Mouse (Mus musculus): Measurements from ENCODE around the gene Gm20431.

The Gm20431 gene

DNA sequence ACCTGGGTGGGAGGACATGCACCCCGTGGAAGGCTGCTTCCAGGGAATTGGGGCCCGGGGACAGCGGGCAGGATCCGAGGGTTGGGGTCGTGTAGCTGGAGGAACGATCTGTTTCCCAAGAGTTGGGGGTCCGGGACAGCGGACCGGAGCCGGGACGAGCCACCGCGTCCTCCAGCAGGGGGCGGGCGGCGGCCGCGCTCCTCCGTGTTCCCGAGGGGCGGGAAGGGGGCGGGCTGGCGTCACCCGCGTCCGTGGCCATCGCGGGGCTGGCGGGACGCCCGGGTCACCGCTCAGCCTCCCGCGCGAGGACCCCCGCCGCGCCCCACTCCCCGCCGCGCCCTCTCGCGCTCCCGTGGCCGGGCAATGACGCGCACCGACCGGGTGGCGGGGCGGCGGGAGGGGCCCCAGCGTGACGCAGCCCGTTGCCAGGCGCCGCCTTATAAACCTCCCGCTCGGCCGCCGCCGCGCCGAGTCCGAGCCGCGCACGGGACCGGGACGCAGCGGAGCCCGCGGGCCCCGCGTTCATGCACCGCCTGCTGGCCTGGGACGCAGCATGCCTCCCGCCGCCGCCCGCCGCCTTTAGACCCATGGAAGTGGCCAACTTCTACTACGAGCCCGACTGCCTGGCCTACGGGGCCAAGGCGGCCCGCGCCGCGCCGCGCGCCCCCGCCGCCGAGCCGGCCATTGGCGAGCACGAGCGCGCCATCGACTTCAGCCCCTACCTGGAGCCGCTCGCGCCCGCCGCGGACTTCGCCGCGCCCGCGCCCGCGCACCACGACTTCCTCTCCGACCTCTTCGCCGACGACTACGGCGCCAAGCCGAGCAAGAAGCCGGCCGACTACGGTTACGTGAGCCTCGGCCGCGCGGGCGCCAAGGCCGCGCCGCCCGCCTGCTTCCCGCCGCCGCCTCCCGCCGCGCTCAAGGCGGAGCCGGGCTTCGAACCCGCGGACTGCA lies 27.5 kb upstream of the Gm20431 start, which contains the start of gene Cebpb:
TSS of gene Cebpb (plus strand) at position 418 of the 954 bp plus-strand sequence.
- peak; percentile 89 for DNase-seq (ENCODE audit: low spot score)

- no peak for DNase-seq (ENCODE audit: low spot score)
These were observed 26.8 kb upstream of the Gm20431 start for GRCm38 (mm10) chr2:167688126-167688497.

- no peak for DNase-seq (ENCODE audit: low spot score)
These were observed 26.4 kb upstream of the Gm20431 start for GRCm38 (mm10) chr2:167687651-167688101.

- no peak for DNase-seq (ENCODE audit: low spot score)
These were observed 25.9 kb upstream of the Gm20431 start for GRCm38 (mm10) chr2:167687250-167687586.

DNA sequence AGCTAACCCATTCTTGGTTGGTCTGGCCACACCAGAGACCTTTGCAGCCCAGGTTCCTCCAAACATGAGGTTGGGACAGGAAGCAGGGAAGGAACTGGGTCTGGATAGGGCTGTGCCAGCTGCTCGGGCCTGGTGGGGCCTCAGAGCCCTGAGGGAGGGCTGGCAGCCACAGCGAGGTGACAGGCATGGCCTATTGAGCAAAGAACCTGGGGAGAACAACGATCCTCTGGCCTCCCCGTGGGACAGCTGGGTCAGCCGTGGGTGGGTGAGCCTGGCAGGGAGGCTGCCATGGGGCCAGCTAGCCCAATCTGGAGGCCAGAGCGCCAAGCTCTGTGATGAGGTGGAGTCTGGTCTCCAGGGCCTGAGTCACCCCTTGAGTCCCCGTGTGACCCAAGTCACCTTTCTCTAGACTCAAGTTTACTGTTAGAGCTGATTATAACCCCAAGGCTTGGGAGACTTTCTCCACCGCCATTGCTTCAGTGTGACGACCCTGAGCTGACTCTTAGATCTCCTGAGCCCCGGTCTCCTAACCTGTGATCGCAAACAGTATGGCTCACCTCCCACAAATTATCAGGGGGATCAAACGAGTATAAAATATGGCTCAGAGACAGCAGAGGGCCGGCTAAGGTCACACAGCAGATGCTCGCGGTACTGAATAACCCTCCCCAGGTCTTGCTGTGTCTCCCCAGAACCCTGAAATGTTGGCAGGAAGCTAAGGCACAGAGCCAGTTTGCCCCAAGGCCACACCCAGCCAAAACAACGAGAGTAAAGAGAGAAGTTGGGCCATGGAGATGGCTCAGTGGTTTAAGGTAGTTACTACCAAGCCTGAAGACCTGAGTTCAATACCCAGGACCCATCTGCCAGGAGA lies 25.3 kb upstream of the Gm20431 start:
- DNase-seq (ENCODE audit: low spot score), result no peak

DNA sequence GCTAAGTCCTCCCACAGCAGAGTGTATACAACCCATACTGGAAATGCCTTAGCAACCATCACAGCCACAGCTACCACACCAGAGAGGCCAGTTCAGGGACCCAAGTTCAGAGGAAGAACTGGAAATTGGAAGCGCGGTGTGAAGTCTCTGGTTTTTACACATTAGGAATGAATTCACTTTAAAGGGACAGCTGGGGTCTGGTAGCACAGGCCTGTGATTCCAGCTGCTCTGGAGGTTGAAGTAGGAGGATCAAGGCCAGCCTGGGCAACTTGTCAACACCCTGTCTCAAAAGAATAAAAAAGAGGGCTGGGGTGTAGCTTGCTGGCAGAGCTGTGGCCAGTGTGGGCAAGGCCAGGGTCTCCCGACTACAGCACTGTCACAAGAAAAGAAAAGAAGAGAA lies 24.6 kb upstream of the Gm20431 start:
- DNase-seq (ENCODE audit: low spot score), result no peak

DNA sequence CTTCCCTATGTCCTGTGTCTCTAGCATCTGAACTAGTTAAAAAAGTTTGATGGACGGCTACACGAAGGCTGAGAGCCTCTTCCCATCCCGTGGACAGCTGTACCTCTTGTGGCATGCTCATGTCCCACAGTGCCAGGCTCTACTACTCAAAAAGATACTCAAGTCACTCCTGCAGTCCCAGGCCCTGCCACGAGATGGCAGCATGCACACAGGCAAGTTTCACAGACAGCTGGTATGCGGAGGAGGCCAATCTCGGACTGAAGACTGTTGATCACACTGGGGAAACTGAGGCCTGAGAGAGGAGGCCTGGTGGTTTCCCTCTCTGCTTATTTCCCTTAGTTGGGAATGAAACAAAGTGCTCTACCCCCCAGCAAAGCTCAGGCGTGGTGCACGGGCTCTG lies 23.8 kb upstream of the Gm20431 start:
- peak; percentile 98 for DNase-seq (ENCODE audit: low spot score)

GRCm38 (mm10) chr2:167683721-167684120 lies 22.4 kb upstream of the Gm20431 start:
- DNase-seq (ENCODE audit: low spot score), result no peak

DNA sequence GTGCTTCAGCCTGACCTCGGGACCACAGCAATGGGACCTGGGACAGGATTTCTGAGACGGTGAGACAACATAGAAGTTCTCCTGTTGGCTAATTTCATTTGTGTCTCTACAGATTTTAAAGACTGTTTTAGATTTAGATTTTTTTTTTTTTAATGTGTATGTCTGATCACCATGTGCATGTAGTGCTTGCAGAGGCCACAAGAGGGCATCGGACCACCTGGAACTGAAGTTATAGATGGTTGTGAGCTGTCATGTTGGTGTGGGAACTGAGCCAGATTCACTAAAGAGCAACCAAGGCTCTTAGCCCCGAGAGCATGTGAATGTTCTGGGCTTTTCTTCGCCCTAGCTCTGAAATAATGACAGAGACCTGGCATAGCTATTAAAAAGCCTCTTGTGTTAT lies 19.4 kb upstream of the Gm20431 start:
- DNase-seq (ENCODE audit: low spot score), result peak; percentile 59

DNA sequence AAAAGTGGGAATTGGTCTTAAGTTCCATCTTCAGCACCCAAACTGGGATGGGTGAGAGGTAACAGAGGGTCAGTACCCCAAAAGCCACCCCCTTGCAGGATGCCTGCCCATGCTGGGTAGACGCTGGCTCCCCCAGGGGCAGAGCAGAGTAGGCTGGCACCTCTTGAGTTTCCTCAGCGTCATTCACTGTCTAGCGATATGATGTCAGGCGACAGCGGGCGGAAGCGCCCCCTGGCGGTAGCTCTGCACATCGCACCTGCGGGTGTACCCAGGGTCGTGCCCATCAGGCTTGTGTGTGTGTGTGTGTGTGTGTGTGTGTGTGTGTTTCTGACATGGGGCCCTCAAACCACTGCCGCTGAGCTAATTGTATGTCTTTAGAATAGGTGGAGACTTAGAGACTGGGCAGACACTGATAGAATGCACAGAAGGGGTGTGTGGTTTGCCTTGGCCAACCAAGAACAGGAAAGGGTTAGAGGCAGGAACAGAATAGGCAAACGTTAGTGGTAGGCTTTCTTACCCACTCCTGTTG lies 18.7 kb upstream of the Gm20431 start:
- DNase-seq (ENCODE audit: low spot score), result peak; percentile 61

- DNase-seq (ENCODE audit: low spot score), result no peak
These were observed 17.3 kb upstream of the Gm20431 start for GRCm38 (mm10) chr2:167678600-167678999.

DNA sequence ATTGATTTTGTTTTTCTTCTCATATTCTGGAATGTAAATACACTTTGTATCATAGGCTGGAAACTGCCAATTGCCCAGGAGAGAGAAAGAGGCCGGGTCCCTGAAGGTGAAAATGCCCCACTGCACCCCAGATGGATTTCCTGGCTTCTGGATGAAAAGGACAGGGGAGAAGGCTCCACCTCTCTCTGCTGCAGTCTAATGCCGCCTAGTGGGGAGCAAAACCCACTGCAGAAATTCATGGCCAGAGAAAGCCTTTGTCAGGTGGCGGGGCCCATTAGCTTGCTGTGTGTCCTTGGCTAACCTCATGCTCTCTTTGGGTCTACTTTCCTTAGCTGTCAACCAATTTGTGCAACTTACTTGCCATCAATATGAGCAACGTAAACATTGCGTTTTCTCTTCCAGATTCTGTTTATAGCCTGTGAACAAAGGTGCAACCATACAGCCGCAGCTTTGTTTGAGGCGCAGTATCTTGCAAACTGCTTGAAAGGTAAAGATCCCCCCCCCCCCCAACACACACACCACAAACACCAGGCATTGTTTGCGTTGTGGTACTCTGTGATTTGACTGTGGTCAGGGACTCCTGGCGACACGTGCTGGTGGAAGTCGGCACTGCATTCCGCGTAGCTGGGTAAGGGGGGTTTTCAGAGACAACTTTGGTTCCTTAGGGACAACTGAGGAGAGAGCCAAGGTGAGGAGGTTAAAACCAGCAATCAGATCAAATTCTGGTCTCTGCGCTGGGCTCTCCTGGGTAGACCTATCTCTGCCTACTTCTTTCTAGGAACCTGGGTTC lies 14.0 kb upstream of the Gm20431 start:
- peak; percentile 51 for DNase-seq (ENCODE audit: low spot score)

GRCm38 (mm10) chr2:167672212-167672685 lies 11.0 kb upstream of the Gm20431 start:
- no peak for DNase-seq (ENCODE audit: low spot score)

- DNase-seq (ENCODE audit: low spot score), result peak; percentile 56
These were observed 9.9 kb upstream of the Gm20431 start for GRCm38 (mm10) chr2:167671101-167671633.

DNA sequence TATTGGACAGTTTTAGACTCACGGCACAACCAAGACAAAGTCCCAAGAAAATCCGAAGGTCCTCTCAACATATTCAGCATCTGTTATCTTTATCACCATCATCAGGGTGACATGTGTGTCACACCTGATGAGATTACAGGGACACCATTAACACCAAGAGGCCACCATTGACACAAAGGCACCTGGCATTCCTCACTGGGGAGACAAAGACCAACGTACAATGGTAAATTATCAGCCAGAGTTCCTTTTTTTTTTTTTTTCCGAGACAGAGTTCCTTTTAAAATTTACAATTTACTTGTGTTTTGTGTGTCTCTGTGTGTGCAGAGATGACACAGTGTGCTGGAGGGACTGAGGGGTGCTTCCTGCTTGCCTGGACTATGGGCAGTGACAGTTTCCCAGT lies 8.1 kb upstream of the Gm20431 start:
- DNase-seq (ENCODE audit: low spot score), result no peak

DNA sequence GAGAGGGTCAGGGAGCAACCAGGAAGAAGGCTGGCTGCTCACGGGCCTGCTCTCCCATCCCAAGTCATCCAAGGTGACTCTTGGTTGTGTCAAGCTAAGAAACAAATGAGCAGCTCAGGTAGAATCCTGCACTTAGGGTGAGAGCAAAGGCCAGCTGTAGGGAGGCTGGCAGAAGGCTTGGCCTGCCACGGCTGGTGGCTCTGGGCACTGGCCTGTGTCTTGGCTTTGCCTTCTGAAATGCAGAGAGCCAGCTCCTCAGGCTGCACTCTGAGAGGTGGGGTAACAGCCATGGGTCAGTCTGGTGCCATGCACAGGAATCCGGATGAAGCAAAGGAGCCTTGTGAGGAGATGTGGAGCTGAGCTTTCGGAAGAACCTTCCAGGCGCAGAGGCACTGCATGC lies 7.1 kb upstream of the Gm20431 start:
- no peak for DNase-seq (ENCODE audit: low spot score)

GRCm38 (mm10) chr2:167665972-167666713 lies 4.8 kb upstream of the Gm20431 start:
- no peak for DNase-seq (ENCODE audit: low spot score)

DNA sequence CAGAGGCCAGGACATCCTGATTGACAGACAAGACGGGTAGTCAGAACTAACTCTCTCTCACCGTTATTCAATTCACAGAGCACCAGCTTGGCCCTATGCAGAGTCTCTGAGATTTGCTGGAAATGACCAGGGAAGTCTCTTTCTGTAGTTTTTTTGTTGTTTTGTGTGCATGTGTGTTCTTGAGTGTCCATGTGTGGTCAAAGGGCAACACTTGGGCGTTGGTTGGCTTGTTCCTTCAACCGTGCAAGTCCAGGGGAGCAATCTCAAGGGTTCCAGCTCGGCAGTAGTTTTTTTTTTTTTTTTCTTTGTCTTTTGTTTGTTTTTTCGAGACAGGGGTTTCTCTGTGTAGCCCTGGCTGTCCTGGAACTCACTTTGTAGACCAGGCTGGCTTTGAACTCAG lies 1.4 kb upstream of the Gm20431 start:
- DNase-seq (ENCODE audit: low spot score), result no peak

GRCm38 (mm10) chr2:167660611-167660971 lies 705 bp downstream of the Gm20431 start:
- DNase-seq (ENCODE audit: low spot score), result no peak

DNA sequence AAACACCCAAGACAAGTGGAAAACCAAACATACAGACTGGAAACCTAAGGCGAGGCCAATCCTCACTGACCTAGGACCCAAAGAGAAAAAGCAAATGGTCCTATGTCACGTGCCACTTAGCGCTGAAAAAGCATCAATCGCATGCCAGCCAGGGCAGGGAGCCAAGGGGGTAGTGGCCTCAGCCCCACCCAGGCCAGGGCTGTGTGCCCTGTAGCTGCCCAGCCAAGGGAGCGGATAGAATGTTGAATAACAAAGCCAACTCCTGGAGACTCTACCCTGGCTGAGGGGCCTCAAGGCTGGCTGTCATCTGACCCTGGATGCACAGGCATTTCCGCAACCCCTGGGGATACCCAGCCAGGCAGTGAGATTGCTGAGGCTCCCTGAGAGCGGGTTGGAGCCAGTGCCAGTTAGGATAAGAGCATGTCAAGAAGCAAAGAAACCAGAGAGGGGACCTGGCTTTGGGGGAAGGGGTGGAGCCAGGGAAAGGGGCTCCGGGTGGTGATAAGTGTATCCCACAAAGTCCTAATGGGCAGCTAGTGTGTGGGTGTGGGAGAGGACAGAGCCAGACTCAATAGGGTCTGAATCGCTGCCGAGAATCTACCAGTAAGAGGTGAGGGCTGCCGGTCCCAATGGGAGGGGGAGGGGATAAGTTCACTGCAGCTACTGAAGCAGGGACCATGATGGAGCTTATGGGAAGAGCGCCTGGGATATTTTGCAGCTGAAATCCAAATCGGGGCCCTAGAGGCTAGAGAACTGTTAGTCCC lies 1.3 kb downstream of the Gm20431 start:
- DNase-seq (ENCODE audit: low spot score), result peak; percentile 94

Data from adipocyte (in vitro differentiated cells).